Mouse (Mus musculus): ENCODE measurements around the gene Syt8. TPM values are rescaled to one million over a fixed set of nuclear protein-coding genes. Genes with fewer than 3 reads are reported as not detected.
A peak's percentile ranks its signal among the peaks of the same experiment; 100 is the strongest.

Gene Syt8
- polyA plus RNA-seq, 1 experiment from 2014 or later, result not detected

GRCm38 (mm10) chr7:142456806-142457205 is 22.2 kb downstream of the Syt8 start:
- Histone ChIP-seq H3K4me1 (replicated peaks) (peaks cover 20% of the 10 kb centered on the region), H3K36me3 (no peaks in the 10 kb centered on the region), H3K27me3 (no peaks in the 10 kb centered on the region), H3K27ac (peak overlapping the region; percentile 18), H3K9me3 (no peaks in the 10 kb centered on the region), H3K4me3 (no peak overlapping the region), H3K4me2 (no peak overlapping the region), H3K9ac (no peak overlapping the region)
- WGBS, result 61% methylated on average over 3 of the region's 3 CpGs
- no peak for ATAC-seq (ENCODE audit: low FRiP score)

- peak overlapping the region; percentile 64 for H3K27ac ChIP-seq
- 38% methylated on average over 3 of the region's 3 CpGs for WGBS
- H3K27me3 ChIP-seq, result no peaks in the 10 kb centered on the region
- no peak overlapping the region for H3K4me3 ChIP-seq
- H3K9me3 ChIP-seq, result no peaks in the 10 kb centered on the region
- no peak overlapping the region for H3K4me2 ChIP-seq
- no peaks in the 10 kb centered on the region for H3K36me3 ChIP-seq
- 0 out of 2 replicates have a peak, but pooled peaks have one; percentile 65 for ATAC-seq (ENCODE audit: low FRiP score)
- no peak overlapping the region for H3K9ac ChIP-seq
- H3K4me1 ChIP-seq (replicated peaks), result peaks cover 20% of the 10 kb centered on the region
Observed at GRCm38 (mm10) chr7:142457227-142457811, 22.7 kb downstream of the Syt8 start.

- Histone ChIP-seq H3K36me3 (no peaks in the 10 kb centered on the region), H3K4me1 (replicated peaks) (peaks cover 20% of the 10 kb centered on the region), H3K27me3 (0 out of 2 replicates have a peak, but pooled peaks cover 1% of the 10 kb centered on the region), H3K27ac (peak overlapping the region; percentile 64), H3K4me2 (no peak overlapping the region), H3K4me3 (no peak overlapping the region), H3K9me3 (no peaks in the 10 kb centered on the region), H3K9ac (no peak overlapping the region)
- WGBS, result 57% methylated on average over 2 of the region's 2 CpGs
- no peak for ATAC-seq (ENCODE audit: low FRiP score)
Observed at GRCm38 (mm10) chr7:142458026-142458425, 23.4 kb downstream of the Syt8 start.

- Histone ChIP-seq H3K9ac (no peak overlapping the region), H3K27me3 (0 out of 2 replicates have a peak, but pooled peaks cover 3% of the 10 kb centered on the region), H3K27ac (0 out of 2 replicates have a peak overlapping the region, but pooled peaks have one; percentile 64), H3K36me3 (no peaks in the 10 kb centered on the region), H3K4me3 (no peak overlapping the region), H3K9me3 (no peaks in the 10 kb centered on the region), H3K4me2 (no peak overlapping the region), H3K4me1 (replicated peaks) (peaks cover 20% of the 10 kb centered on the region)
- ATAC-seq (ENCODE audit: low FRiP score), result no peak
- 88% methylated on average over 5 of the region's 5 CpGs for WGBS
Observed at GRCm38 (mm10) chr7:142458676-142459298, 24.1 kb downstream of the Syt8 start.

GRCm38 (mm10) chr7:142459299-142459691 is 24.6 kb downstream of the Syt8 start:
- no peaks in the 10 kb centered on the region for H3K36me3 ChIP-seq
- H3K27me3 ChIP-seq, result 0 out of 2 replicates have a peak, but pooled peaks cover 3% of the 10 kb centered on the region
- 94% methylated on average over 2 of the region's 2 CpGs for WGBS
- H3K4me2 ChIP-seq, result no peak overlapping the region
- no peak for ATAC-seq (ENCODE audit: low FRiP score)
- H3K4me1 ChIP-seq (replicated peaks), result peaks cover 20% of the 10 kb centered on the region
- H3K9me3 ChIP-seq, result no peaks in the 10 kb centered on the region
- no peak overlapping the region for H3K4me3 ChIP-seq
- no peak overlapping the region for H3K9ac ChIP-seq
- H3K27ac ChIP-seq, result no peak overlapping the region

- Histone ChIP-seq H3K36me3 (no peaks in the 10 kb centered on the region), H3K4me1 (replicated peaks) (peaks cover 17% of the 10 kb centered on the region), H3K4me3 (no peak within 1 kb of the TSS), H3K27me3 (0 out of 2 replicates have a peak, but pooled peaks cover 3% of the 10 kb centered on the region), H3K27ac (no peak within 1 kb of the TSS), H3K9ac (no peak within 1 kb of the TSS), H3K9me3 (no peaks in the 10 kb centered on the region), H3K4me2 (no peak within 1 kb of the TSS)
- WGBS, result 95% methylated on average over 7 of the region's 7 CpGs
- no peak for ATAC-seq (ENCODE audit: low FRiP score)
Observed at GRCm38 (mm10) chr7:142460636-142461077, 26.0 kb downstream of the Syt8 start, which contains the start of gene Lsp1. Lsp1 (plus strand) TSS chr7:142460809.

GRCm38 (mm10) chr7:142461446-142461845 is 26.8 kb downstream of the Syt8 start:
- H3K4me2 ChIP-seq, result no peak overlapping the region
- no peak for ATAC-seq (ENCODE audit: low FRiP score)
- no peaks in the 10 kb centered on the region for H3K9me3 ChIP-seq
- 0 out of 2 replicates have a peak, but pooled peaks cover 3% of the 10 kb centered on the region for H3K27me3 ChIP-seq
- peaks cover 12% of the 10 kb centered on the region for H3K4me1 ChIP-seq (replicated peaks)
- H3K9ac ChIP-seq, result no peak overlapping the region
- H3K27ac ChIP-seq, result no peak overlapping the region
- H3K36me3 ChIP-seq, result no peaks in the 10 kb centered on the region
- H3K4me3 ChIP-seq, result no peak overlapping the region
- 94% methylated on average over 2 of the region's 2 CpGs for WGBS

GRCm38 (mm10) chr7:142462190-142462589 is 27.5 kb downstream of the Syt8 start:
- Histone ChIP-seq H3K27me3 (0 out of 2 replicates have a peak, but pooled peaks cover 3% of the 10 kb centered on the region), H3K4me3 (no peak overlapping the region), H3K9me3 (no peaks in the 10 kb centered on the region), H3K9ac (no peak overlapping the region), H3K4me2 (no peak overlapping the region), H3K27ac (no peak overlapping the region), H3K4me1 (replicated peaks) (peaks cover 6% of the 10 kb centered on the region), H3K36me3 (no peaks in the 10 kb centered on the region)
- ATAC-seq (ENCODE audit: low FRiP score), result no peak
- 84% methylated on average over 6 of the region's 6 CpGs for WGBS

- Histone ChIP-seq H3K36me3 (no peaks in the 10 kb centered on the region), H3K4me1 (replicated peaks) (peaks cover 1% of the 10 kb centered on the region), H3K4me3 (no peak overlapping the region), H3K9ac (no peak overlapping the region), H3K4me2 (no peak overlapping the region), H3K27me3 (0 out of 2 replicates have a peak, but pooled peaks cover 3% of the 10 kb centered on the region), H3K9me3 (no peaks in the 10 kb centered on the region), H3K27ac (no peak overlapping the region)
- WGBS, result 77% methylated on average over 4 of the region's 4 CpGs
- ATAC-seq (ENCODE audit: low FRiP score), result no peak
Observed at GRCm38 (mm10) chr7:142462594-142463078, 28.0 kb downstream of the Syt8 start.

- Histone ChIP-seq H3K36me3 (no peaks in the 10 kb centered on the region), H3K27me3 (0 out of 2 replicates have a peak, but pooled peaks cover 3% of the 10 kb centered on the region), H3K4me3 (no peak overlapping the region), H3K9ac (no peak overlapping the region), H3K27ac (no peak overlapping the region), H3K4me1 (replicated peaks) (peaks cover 22% of the 10 kb centered on the region), H3K4me2 (no peak overlapping the region), H3K9me3 (no peaks in the 10 kb centered on the region)
- 88% methylated on average over 7 of the region's 7 CpGs for WGBS
- ATAC-seq (ENCODE audit: low FRiP score), result no peak
Observed at GRCm38 (mm10) chr7:142470171-142470691, 35.6 kb downstream of the Syt8 start.

GRCm38 (mm10) chr7:142470808-142471413 is 36.3 kb downstream of the Syt8 start:
- WGBS, result 23% methylated on average over 4 of the region's 4 CpGs
- H3K27ac ChIP-seq, result no peak overlapping the region
- H3K4me1 ChIP-seq (replicated peaks), result peaks cover 25% of the 10 kb centered on the region
- H3K27me3 ChIP-seq, result 0 out of 2 replicates have a peak, but pooled peaks cover 3% of the 10 kb centered on the region
- no peak overlapping the region for H3K9ac ChIP-seq
- no peak overlapping the region for H3K4me2 ChIP-seq
- no peaks in the 10 kb centered on the region for H3K36me3 ChIP-seq
- no peaks in the 10 kb centered on the region for H3K9me3 ChIP-seq
- peak; percentile 43; the same call in 1 of the 2 replicates for ATAC-seq (ENCODE audit: low FRiP score)
- H3K4me3 ChIP-seq, result no peak overlapping the region

- WGBS, result 32% methylated on average over 6 of the region's 6 CpGs
- no peak for ATAC-seq (ENCODE audit: low FRiP score)
- 0 out of 2 replicates have a peak overlapping the region, but pooled peaks have one; percentile 23 for H3K27ac ChIP-seq
- H3K4me3 ChIP-seq, result no peak overlapping the region
- H3K4me1 ChIP-seq (replicated peaks), result peaks cover 25% of the 10 kb centered on the region
- H3K27me3 ChIP-seq, result 0 out of 2 replicates have a peak, but pooled peaks cover 3% of the 10 kb centered on the region
- H3K9me3 ChIP-seq, result no peaks in the 10 kb centered on the region
- H3K9ac ChIP-seq, result peak overlapping the region; percentile 43; the same call in 1 of the 2 replicates
- H3K4me2 ChIP-seq, result no peak overlapping the region
- H3K36me3 ChIP-seq, result no peaks in the 10 kb centered on the region
Observed at GRCm38 (mm10) chr7:142471414-142471861, 36.8 kb downstream of the Syt8 start.
